Mouse (Mus musculus) spleen, postnatal 14 days (tissue): ENCODE data around the gene Slc30a7.
"Not testable (repeated sequence)": the region's sequence is repeated elsewhere in the genome, so short reads cannot be mapped to it uniquely, and the experiment has no call there.

Experiments
- DNase-seq, 2 experiments: peaks; one replicate each; pipeline ENCODE4 v3.0.0; 2021 to 2022; ENCODE audit warnings: low spot score in 2 of 2

Gene Slc30a7

DNA sequence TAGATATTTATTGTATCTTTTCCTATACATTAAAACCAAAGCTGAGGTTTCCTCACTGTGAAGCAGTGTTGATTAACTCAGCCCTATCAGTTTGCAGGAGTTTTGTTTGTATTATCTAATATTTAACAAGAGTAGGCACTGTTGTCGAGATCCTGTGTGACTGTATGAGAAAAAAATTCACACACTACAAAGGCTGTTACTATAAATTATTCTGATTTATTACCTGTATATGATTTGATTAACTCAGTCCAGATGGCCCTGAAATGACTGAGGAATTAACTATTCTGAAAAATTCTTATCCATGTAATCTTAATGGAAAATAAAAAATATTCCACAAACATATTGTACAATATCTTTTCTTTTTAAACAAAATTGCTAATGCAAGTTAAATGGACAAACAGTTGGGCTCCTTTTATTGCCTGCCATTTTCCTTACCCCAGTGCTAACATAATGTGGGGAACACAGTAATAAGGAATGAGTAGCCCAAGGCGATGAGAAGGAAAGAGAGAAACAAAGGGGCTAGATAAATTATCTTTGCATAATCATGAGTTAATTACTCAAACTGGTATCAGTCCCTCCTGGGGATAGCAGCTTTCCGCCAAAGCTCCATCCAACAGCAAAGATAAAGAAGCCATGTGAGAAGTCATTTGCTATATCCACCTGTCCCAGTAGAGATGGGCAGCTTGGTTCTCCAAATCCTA is 57.8 kb downstream of the Slc30a7 start:
- DNase-seq = no peak

DNA sequence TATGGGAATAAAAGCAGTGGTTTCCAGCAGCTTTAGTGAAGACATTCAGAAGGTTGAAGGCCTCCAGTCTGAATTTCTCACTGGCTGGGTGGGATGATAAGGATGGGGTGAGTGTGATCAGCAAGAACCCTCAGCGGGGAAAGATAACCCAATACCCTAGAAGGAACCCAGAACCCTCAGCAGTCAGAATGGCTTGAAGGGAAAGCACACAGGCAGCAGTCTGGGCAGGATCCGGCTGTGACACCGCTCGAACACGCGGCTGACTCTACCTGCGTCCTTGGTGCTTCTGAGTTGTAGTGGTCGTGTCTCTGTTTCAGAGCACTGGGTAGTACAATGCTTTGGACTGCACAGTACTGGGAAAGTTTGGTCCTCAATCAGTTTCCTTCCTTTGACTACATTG is 60.9 kb downstream of the Slc30a7 start:
- DNase-seq = no peak

DNA sequence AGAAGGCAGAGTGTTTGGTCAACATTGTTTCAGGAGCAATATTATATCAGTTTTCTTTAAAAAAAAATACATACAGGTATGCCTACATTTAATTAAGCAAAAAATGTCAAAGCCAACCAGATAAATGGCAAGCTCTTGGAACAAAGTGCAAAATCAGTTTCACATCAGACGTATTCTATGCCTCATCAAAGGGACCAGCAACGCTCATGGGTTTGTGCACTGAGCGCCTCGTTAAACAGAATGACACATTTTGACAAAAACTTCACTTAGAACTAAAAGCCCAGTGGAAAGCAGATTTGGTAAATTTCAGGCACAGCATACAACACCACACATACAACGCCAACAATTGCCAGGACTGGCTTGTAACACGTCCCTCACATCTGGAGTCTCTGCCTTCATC is 62.8 kb downstream of the Slc30a7 start:
- DNase-seq = no peak

DNA sequence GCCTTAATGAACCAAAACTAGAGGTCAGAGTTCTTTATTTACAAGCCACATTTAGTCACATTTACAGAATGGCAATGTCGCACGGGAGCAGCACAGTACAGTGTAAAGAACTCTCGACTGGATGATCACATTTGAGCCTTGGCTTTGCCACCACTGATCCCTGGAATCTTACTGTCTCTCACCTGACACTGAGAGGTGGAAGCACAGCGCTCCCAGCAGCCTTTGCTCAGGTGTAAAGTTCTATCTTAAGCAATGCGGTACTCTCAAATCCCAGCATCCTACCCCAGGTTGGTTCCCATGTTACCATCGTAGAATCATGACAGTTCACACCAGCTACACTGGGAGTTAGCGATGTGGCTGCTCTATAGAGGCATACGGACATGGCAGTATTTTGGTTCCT is 65.7 kb downstream of the Slc30a7 start:
- no peak for DNase-seq

DNA sequence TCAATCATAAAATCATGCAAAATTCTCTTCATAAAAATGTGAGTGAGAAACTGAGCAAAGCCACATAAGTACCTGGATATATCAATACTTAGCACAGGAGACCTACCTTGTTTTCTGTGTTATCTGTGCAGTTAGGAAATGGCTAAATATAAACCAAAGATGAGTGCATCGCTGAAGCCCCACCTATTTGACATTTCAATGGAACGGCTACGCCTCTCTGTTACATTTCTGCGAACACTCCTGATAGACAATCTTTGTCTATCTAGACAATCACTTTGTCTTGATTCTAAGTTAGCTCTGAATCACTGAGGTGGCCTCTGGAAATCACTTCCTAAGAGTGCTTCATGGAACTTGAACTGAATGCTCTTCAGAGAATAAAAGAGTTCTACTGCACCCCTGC is 66.7 kb downstream of the Slc30a7 start:
- no peak for DNase-seq

DNA sequence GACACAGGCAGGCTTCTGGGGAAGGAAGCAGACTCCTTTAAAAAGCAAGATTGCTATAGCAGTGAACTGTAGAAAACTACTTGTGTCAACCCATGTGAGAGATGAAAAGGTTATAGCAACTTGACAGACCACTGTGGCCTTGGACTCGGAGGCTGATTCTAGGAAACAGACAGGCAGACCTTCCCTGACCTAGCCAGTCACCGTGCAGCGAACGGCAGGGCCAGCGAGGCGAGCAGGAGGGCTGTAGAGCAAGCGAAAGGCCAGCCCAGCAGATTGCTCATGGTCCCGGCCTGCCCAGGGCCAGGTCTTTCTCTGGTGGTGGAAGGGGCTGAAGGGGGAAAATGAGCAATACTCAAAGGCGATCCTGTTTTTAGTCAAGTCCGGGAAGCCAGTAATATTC is 69.4 kb downstream of the Slc30a7 start:
- DNase-seq = no peak

DNA sequence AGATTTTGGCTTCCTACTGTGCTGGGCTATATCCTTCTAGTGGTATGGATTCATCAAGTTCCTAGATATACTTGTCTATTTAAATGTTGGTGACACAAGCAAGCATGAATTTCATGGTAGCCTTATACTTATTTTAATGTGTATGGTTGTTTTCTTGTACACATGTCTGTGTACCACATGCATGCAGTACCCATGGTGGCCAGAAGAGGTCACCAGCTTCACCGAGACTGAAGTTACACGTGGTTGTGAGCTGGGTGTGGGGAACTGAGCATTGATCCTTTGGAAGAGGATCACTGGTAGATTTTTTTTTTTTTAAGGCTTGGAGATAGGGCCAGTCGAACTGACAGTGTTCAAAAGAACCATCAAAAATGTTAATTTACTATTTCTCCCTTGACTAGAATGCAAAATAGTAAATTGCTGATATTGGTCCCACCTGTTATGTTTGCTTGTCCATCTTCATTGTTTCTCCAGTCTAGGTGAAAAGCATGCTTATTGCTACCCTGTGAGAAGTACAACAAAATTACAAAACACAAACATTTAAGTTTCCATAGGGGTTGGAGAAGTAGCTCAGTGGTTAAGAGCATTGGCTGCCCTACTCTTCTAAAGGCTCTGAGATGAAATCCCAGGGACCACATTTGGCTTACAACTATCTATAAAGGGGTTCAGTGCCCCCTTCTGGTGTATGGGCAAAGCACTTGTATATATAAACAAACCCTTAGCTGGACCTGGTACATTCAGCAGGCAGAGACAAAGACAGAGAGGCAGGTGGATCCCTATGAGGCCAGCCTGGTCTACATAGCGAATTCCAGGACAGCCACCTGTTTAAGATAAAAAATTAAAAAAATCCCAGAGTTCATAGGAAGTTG is 70.2 kb downstream of the Slc30a7 start:
- peak; percentile 52 to 70 for DNase-seq

DNA sequence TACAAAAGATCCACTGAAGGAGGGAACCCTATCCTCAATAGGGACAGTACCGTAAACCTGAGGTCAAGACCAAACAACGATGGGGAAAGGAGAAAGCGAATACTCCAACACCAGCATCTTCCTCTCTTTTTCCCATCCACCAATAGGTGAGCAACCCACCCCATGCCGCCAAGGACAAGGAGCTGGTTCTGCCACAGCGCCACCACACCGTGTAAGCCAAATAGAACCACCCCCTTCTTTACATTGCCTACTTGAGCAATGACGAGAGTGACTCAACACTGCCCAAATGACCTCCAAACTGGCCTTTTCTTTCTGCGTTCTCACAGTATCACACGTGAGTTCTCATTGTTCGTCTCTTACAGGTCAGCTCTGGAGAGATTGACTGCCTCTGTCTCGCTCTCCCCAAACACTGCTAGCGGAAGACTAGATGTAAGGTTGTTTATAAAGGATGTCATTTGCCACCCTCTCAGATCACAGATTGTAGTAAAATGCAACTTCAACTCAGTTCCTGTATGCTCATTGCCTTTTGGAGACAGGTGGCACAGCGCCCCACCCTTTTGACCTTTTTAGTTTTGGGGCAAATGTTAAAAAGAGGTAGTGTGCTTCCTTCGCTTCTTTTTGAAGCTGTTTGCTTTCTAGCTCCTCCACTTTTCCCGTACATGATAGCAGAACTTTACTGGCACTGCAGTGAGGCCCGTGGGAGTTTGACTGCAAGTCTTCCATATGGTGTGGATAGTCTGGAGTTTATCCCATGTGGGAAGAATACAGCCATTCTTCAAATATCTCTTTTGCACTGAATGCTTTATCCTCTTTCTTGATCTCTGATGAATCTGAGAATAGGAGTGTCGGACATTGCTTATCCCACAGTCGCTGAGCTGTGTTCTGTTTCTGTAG is 73.7 kb downstream of the Slc30a7 start:
- no peak for DNase-seq

DNA sequence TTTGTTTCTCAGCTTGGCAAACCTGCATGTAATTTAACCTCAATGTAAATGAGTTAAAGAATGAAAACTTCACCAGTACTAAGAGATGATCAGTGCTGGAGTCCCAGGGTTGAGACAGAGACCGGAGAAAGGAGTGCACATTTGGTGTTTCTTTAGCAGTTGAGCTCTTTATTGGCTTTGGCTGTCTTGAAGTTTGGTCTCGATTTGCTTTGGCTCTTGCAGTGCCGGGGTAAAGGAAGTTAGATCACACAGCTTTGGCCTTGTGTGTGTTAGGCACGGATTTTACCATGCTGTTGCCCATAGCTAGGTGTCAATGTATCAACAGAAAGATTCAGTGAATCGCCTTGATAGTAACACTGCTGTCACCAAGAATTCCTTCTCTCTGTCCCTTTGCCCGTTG is 75.5 kb downstream of the Slc30a7 start:
- no peak for DNase-seq

DNA sequence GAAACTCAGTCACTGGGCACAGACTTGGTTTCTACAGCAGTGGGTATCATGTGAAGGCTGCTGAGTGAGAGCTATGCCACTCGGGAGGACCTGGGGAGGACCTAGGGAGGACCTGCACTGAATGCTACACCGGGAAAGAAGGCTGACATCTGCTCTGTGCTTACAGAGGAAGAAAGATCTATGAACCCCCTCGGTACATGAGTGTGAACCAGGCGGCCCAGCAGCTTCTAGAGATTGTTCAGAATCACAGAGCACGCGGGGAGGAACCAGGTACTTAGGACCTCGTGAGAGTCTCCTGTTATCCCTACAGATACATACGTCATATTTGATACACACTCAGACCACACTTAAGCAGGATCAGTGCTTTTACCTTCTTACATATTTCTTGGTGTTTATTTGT is 80.7 kb downstream of the Slc30a7 start:
- no peak for DNase-seq

DNA sequence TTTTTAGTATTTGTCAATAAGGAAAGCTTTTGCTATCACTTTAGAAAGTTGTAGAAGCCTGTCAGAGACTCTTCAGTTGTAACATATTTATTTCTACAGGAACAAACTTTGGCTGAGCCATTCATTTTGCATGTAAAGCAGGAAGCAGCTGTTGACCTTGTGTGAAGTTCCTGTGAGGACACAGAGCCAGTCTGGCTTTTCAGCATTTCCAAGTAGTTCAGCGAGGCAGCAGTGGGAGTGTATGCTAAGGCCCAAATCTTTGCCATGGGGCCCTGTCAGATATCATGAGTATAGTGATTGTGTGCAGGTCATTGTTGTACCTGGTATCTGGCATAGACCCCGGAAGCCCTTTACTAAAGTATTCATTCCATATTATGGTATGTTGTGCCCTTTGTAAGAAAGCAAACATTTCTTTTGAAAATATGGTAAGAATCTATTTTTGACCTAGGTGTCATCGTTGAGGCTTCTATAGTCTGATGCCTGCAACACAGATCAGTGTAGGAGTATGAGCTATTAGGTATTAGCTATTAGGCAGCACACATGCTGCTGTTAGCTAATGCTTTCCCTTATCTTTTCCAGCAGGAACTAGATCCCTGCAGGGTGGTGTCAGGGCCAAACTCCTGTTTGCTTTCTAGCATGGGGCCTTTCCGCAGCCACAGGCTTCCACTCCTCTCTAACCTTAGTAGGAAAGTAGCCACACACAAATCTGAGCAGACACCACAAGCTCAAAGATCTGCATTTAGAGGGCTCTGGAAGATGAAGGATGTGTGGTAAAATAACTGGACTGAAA is 82.6 kb downstream of the Slc30a7 start:
- DNase-seq = no peak

DNA sequence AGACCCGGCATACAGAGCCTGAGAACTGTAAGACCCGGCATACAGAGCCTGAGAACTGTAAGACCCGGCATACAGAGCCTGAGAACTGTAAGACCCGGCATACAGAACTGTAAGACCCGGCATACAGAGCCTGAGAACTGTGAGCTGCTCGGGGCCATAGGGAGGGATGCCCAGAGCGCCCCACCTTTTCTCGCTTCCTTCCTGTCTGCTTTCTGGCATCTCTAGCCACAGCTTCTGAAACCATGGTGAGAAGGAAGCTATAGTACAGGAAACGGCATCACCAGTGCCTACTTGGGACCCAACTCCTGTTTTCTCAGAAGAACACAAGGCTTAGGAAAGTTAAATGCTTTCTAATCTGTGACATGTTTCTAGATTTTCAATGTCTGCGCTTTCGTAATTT is 99.8 kb downstream of the Slc30a7 start:
- not testable (repeated sequence) for DNase-seq

DNA sequence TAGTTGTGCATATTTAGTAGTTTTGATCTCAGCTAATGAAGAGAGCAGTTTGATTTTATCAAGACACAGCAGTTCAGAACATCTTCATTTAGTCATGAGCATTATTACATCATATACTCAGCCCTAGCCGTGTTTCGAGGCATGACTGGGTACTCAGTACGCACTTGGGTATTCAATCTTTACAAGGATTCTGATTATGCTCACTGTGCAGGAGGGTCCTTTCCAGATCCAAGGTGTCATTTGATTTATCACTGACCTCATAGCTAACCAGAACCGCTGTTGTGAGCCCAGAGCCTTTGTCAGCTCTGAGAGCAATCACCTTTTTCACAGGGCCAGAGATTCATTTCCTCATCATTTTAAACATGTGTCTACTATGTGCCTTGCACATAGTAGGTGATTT is 101.6 kb downstream of the Slc30a7 start:
- no peak for DNase-seq

DNA sequence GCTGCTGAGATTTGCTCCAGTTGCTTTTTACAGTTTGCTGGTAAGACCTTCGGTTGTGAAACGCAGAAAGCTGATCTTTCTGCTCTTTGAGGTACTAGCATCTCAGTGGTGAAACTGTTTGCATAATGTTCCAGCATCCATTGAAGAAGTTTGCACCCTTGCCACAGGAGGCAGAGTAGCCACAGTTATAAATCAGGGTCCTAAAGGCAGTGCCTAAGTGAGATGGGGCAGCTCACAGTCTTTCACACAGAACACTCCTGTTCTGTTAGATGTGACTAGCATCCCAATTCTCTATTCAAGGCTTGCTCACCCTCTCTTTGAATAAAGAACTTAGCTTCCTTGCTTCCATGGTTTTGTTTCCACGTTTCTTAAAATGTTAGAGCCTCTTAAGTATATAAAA is 102.1 kb downstream of the Slc30a7 start:
- no peak for DNase-seq

DNA sequence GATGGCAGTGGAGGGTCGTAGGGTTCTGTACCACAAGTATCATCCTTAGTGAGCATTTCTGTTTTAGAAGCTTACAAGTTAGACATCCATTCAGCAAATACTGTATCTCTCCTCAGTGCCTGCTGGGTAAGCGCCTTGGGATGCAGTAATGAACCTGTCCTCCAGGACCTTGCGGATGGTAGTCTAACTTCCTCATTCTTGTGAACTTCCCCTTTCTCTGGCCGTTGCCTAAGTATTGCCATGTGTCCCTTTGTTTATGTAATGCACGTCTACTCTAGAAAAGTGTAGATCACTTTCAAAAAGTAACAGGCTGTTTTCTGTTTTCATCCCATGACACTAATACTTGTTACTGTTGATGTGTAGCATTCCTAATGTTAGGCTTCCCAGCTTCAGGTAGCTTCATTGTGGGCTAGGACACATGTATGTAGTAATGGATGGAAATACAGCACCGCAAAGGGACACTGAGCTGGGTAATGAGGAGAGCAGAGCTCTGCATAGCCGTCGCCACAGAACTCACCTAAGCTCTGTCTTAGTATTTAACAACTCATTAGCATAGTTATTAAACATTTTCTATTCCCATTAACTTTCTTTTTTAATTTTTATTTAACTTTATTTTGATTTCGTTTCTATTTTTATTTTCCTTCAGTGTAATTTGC is 104.8 kb downstream of the Slc30a7 start:
- no peak for DNase-seq

DNA sequence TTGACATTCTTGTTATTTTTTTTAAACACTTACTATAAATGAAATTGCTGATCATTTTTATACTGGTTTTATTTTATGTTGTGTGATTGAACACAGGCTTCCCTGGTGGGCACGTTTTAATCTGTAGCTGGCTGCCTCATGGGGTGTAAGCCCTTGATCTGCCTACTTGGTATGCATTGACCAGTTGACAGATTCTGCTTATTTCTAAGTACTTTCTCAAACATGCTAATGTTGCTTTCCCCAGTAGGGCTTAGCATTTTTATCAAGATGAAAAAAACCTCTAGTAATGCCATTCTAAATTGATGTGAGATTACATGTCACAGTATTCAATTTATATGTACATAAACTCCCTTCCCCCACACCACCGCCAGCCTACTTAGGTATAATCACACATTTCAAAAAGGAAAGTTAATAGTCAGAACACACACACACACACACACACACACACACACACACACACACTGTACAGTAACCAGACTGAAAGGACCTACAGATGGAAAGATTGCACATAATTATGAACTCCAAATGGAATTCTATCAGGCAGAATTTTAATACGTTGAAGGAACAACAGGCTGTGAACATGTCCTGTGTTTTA is 108.8 kb downstream of the Slc30a7 start:
- DNase-seq = no peak

DNA sequence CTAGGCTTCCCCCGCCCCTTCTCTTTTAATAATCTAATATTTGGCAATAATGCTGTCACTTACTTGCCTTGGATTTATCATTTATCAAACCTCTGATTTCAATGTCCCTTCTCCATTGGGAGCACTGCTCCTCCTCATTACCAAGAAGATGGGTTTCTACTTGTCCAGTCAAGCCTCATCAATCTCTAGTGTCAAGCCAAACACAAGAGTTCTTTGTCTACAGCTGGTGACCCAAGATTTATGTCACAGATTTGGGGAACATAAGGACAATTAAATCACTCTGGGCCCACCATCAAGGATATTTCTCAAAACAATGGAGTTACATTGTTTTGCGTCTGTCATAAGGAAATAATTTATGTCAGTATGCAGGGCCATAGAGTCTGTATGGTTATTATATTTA is 114.0 kb downstream of the Slc30a7 start:
- no peak for DNase-seq

DNA sequence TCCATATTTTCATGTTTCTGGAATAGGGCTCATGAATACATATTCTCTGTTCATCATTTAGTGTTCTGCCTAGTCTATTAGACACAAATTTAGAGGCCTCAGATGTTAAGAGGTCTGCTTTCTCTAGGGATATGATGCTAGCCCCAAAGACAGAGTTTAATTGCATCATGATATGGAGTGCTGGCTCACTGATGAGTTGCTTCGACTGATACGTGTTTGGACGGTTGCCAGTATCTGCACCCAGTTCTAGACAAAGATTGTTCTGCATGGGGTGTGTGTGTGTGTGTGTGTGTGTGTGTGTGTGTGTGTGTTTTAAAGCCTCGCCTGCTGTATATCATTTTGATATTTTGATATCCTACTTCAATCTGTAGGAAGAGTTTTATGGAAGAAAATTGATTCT is 114.9 kb downstream of the Slc30a7 start:
- no peak for DNase-seq
